Mouse (Mus musculus): ENCODE measurements around the gene Myog. TPM values are rescaled to one million over a fixed set of nuclear protein-coding genes. Genes with fewer than 3 reads are reported as not detected.

Myog gene
- total RNA-seq, 4 experiments from 2014 or later, result not detected

GRCm38 (mm10) chr1:134285458-134286120 is 4.2 kb upstream of the Myog start:
- DNase-seq, result no peak

DNA sequence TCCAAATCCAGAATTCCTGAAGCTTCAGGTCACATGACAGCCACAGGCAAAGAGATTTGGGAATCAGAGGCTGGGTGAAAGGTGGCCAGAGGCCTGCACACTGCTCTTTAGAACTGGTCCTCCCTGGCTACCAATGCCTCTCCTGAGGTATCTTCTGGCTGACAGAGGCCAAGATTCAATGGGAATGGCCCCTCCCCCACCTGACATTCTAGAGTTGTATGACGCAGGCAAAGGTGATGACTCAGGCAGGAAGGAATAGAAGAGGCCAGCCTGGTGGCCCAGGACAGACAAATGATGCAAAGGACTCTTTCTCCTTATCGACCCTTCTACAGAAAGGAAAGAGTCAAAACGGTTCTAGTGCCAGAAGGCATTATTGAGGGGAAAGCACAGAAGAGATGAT is 1.6 kb upstream of the Myog start:
- DNase-seq, result no peak

DNA sequence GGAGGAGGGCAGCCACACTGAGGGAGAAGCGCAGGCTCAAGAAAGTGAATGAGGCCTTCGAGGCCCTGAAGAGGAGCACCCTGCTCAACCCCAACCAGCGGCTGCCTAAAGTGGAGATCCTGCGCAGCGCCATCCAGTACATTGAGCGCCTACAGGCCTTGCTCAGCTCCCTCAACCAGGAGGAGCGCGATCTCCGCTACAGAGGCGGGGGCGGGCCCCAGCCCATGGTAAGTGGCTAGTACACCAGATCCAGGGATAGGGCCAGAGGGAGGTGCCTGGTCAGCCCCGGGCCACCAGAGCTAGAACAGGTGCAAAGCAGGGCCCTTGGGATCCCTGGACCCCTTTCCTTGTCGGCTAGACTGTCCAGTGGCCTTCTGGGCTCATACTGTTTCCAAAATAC is 511 bp downstream of the Myog start:
- no peak for DNase-seq

- no peak for DNase-seq
These were observed 1.1 kb downstream of the Myog start for GRCm38 (mm10) chr1:134290909-134291308.

DNA sequence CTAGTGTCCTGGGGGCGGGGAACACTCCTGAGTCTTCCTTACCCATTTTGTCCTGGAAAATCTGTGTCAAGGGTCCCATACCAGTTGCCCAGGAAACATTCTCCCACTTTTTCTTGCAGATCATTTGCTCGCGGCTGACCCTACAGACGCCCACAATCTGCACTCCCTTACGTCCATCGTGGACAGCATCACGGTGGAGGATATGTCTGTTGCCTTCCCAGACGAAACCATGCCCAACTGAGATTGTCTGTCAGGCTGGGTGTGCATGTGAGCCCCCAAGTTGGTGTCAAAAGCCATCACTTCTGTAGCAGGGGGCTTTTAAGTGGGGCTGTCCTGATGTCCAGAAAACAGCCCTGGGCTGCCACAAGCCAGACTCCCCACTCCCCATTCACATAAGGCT is 1.8 kb downstream of the Myog start:
- DNase-seq, result no peak

DNA sequence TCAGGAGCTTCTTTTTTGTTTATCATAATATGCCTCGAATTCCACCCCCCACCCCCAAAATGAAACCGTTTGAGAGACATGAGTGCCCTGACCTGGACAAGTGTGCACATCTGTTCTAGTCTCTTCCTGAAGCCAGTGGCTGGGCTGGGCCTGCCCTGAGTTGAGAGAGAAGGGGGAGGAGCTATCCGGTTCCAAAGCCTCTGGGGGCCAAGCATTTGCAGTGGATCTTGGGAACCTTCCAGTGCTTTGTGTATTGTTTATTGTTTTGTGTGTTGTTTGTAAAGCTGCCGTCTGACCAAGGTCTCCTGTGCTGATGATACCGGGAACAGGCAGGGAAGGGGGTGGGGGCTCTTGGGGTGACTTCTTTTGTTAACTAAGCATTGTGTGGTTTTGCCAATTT is 2.3 kb downstream of the Myog start:
- DNase-seq, result no peak

DNA sequence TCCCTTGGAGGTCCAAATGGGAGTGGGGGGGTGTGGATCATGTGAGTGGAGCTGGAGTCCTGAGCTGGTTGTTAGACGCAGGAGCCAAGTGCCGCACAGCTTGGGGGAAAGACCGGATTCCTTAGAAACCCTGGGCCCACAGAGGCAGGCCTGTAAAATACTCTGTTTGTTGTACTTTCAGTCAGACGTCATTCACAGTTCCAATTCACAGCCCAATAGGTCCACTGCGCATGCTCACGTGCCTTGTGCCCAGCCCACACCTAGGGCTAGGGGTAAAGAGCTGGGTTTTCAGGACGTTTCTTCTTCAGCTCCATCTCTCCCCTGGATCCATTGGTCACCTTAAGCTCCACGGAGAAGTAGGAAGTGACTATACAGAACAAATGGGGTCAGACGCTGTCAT is 2.8 kb downstream of the Myog start:
- DNase-seq, result no peak

DNA sequence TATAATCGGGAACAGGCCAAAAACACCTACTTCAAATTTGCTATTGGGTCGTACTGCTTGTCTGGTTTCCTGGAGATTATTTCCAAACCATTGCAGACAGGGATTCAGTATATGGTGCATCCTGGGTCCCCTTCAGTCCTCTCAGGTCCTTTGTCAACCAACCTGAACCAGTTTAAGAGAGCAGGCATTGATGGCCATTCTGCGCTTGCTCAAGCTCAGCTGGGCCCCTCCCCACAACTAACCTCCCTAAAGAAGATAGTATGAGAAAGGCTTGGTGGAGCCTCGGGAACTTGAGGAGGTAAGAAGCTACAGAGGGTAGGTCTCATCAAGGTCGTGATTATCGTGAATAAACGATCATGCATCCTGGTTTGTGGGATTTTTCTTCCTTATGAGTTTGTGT is 3.5 kb downstream of the Myog start:
- no peak for DNase-seq

GRCm38 (mm10) chr1:134293738-134294604 is 4.2 kb downstream of the Myog start:
- peak; percentile 54 for DNase-seq

DNA sequence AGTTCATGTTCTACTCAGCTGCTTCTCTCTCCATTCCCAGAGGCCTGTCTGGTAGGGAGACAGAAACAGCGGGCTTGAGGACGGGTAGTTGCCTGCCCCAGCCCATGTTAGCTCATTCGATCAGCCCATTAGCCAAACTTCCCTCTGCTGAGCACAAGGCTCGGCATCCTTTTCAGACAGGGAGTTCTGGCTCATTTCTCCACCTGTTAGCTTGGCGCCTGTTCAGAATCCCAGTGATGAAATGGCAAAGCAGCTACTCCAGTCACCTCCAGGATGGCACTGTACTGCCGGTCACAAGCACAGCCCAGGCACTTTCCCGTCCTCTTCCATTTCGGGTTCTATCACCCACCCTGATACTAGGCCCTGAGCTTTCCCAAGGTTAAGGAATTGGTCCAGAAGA is 7.5 kb downstream of the Myog start:
- DNase-seq, result no peak

GRCm38 (mm10) chr1:134298636-134299411 is 9.0 kb downstream of the Myog start:
- no peak for DNase-seq

DNA sequence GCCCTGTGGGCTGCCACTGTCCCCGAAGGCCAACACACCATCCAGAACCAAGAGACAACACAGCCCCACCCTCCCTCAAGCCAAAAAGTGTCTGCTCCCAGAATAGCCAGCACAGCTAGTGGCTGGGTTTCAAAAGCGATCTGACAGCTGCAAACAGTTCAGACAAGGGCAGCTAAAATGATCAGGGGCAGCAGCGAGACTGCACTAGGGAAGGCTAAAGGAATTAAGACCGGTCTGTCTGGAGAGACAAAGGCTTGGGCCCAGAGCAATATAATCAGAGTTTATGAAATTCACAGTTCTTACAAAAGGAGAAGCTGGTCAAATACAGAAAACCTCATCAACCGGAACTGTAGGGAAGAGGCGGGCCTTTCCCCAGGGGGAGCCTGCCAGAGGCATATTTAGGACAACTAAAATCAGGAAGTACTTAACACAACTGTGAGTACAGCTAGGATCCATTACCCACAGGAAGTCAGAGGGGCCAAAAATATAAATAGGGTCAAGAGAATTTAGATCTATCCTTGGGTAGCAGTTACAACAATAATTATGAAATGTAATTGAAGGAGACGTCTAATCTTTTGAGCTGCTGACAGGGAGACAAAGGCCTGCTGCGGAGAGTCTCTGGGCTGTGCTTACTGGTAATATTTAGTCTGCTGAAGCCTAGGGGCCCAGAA is 12.9 kb downstream of the Myog start:
- no peak for DNase-seq

DNA sequence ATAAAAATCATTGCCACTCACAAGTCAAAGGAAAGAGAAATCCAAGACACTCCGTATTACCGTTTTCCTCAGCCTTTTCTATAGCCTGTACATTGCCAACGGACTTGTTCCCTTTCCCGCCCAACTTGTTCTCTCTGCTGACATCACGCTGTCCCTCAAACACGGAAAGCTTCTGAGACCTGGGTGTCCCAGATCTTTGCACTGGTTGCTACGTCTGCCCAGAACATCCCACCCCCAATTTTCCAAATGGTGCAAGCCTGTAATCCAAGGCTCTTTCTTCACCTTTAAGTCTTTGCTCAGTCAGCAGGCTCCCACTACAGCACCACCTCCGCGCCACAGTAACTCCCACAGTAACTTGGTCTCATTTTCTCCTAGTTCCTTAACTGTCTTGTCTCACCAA is 15.2 kb downstream of the Myog start:
- no peak for DNase-seq

- no peak for DNase-seq
These were observed 17.6 kb downstream of the Myog start for GRCm38 (mm10) chr1:134307409-134307808.

- no peak for DNase-seq
These were observed 20.5 kb downstream of the Myog start for GRCm38 (mm10) chr1:134310291-134310690.

DNA sequence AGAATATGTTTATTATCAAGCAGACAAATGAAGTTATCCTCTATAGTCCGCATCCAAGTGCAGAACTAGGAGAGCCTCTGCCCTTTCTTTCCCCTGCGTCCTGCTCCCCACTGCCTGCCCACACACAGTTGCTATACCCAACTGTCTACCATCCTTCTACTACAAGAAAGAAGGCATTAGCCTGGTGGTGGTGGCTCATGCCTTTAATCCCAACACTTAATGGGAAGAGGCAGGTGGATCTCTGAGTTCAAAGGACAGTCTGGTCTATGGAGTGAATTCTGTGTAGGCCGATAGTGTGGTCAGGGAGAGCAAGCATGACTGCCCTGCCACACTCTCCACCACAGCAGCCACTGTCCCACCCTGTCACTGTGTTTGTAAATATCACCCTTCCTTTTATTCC is 20.9 kb downstream of the Myog start:
- no peak for DNase-seq

GRCm38 (mm10) chr1:134311760-134312159 is 22.0 kb downstream of the Myog start:
- no peak for DNase-seq

DNA sequence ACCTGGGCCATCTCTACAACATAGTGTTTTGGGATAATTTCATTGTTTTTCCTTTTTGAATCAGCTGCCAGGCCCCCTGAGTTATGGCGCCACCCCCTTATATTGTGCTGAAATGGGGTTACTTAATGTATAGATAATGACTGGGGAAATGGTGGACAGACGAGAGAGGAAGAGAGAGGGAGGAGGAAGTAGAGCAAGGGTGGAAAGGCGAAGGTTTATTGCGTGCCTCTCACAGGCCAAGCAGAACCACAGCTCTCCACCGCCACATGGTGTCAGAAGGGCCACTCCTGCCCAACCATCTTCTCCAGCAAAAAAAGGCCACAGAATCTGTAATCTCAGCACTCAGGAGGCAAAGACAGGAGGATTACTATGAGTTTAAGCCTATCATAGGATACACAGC is 25.4 kb downstream of the Myog start:
- DNase-seq, result no peak

DNA sequence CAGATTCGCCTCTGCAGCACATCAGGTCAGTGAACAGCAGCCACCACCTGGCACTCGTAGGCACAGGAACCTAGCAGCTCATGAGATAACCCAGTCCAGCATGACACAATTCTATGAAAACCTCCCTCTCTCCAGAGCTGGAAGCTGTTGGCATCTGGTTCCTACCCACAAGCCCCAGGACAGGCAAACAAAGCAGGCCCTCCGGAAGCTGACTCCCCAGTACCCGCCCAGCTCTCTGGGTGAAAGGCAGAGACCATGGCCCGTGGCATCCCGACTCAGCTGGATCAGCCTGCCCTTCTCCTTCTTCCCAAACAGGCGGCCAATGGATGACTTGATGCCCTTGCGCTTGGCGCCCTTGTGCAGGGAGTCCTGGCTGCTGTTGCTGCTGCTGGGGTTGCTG is 26.6 kb downstream of the Myog start:
- no peak for DNase-seq

DNA sequence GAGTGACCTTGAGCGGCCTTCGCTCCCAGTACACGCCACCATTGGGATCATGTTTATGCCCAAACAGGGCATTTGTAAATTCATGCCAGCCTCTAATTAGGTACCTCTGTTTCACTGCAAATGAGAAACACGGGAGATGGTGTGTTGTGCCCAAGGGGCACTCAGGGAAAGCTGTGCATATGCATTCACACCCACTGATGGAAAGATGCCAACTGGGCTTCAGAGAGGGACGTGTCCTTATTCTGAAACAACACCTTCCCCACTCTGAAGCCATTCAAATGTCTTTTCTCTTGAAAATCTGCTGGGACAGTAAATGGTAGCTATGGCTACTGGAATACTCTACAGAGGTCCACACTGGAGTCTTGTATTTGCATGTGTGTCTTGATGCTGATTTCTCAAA is 28.5 kb downstream of the Myog start:
- no peak for DNase-seq

DNA sequence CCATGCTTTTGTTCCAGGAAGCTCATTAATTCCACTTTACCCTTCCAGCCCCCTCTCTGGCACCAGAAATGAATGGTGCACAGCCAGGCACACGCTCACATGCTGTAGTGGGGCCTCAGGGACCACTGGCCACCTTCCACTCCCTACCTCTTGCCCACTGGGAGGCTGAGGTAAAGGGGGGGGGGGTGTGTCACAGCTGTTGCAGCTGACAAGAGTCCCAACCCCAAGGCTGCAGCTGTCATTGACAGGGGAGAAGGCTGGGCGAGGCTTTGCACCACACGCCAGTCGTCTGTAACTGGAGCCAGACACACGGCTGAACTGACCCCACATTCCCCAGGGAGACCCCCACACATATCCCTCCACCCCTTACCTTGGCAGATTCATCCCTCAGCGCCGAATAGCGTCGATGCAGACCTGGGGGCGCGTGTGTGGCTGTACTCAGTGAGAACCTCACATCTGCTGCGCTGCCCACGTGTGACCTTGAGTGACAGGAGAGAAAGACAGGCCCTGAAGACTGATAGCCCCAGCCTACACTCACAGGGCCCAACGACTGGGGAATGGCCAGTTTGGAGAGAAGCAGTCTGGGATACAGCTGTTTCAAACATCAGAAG is 31.0 kb downstream of the Myog start:
- no peak for DNase-seq

GRCm38 (mm10) chr1:134322591-134322990 is 32.8 kb downstream of the Myog start:
- no peak for DNase-seq
